In the genomic region with DNA sequence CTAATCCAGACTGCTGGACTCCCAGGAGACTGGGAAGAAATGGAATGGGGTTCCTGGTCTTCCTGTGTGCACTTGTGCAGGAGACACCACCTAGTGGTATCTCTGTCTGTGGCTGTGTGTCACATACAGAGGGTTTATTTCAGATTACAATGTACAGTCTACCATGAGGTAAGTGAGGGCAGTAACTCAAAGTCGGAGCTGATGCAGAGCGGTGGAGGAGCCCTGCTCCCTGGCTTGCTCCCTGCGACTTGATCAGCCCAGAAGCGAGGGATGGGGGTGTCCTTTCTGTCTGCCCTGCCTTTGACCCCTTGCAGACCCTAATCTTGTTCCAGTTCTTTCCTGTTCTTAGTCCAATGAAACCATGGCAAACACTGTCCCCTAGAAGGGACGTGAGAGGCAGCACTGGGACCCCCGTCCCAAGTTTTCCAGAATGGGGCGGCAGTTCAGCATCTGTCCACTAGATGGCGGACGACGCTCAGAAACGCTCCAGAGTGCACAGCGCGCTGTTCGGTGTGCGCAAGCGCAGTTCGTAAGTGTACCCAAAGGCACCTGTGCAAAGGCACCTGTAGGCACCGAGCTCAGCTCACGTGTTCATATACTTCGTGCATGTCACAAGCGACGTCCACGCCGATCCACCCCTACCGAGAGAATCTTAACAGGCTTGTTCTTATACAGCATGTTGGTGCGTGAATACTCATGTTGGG, we compare ENCODE assay signal across 8 mouse cellular contexts. TPM values are rescaled to one million over a fixed set of nuclear protein-coding genes. Genes with fewer than 3 reads are reported as not detected.
DNase-seq lines count a peak whose midpoint lies in the region; ATAC-seq and TF ChIP-seq lines count a peak whose summit lies in the region.

No protein-coding gene starts in this region.

- no peak overlapping the region for H3K27ac ChIP-seq in limb, embryonic 15.5 days
- no peak overlapping the region for H3K27ac ChIP-seq in midbrain, postnatal 0 days (ENCODE audit: low read depth, low read length)

- no peak overlapping the region for H3K4me3 ChIP-seq in limb, embryonic 15.5 days
- 0 out of 2 replicates have a peak overlapping the region, but pooled peaks have one; percentile 10 for H3K4me3 ChIP-seq in midbrain, postnatal 0 days (ENCODE audit: low read depth, low read length)

- ATAC-seq in limb, embryonic 15.5 days (ENCODE audit: insufficient number of reproducible peaks, low FRiP score, low TSS enrichment, low read depth), result no peak
- ATAC-seq in midbrain, postnatal 0 days (ENCODE audit: low FRiP score), result peak; percentile 82

- H3K9ac ChIP-seq in limb, embryonic 15.5 days, result no peak overlapping the region
- no peak overlapping the region for H3K9ac ChIP-seq in midbrain, postnatal 0 days (replicated peaks; ENCODE audit: low read length, poor library complexity, severe bottlenecking)

- peaks cover 6% of the 10 kb centered on the region; the same call in 1 of the 2 replicates for H3K4me1 ChIP-seq in limb, embryonic 15.5 days
- no peaks in the 10 kb centered on the region for H3K4me1 ChIP-seq in midbrain, postnatal 0 days (ENCODE audit: insufficient read depth, low read length)

- H3K9me3 ChIP-seq in limb, embryonic 15.5 days, result no peaks in the 10 kb centered on the region
- no peaks in the 10 kb centered on the region for H3K9me3 ChIP-seq in midbrain, postnatal 0 days (ENCODE audit: low read length)

- peaks cover 43% of the 10 kb centered on the region for H3K27me3 ChIP-seq in limb, embryonic 15.5 days
- peaks cover 6% of the 10 kb centered on the region; the same call in 1 of the 2 replicates for H3K27me3 ChIP-seq in midbrain, postnatal 0 days (ENCODE audit: insufficient read depth, low read length)

- 0 out of 2 replicates have a peak overlapping the region, but pooled peaks have one; percentile 28 for H3K4me2 ChIP-seq in limb, embryonic 15.5 days
- H3K4me2 ChIP-seq in midbrain, postnatal 0 days (ENCODE audit: low read depth, low read length, poor library complexity, severe bottlenecking), result peak overlapping the region; percentile 36

- peak; percentile 71 for DNase-seq in gastrocnemius, adult 18-20 months (ENCODE audit: low spot score)
- DNase-seq in gastrocnemius, postnatal 25 days, result no peak
- peak; percentile 76 for DNase-seq in embryo, embryonic 9.5 days (ENCODE audit: extremely low spot score)
- DNase-seq in heart, adult 8-10 months (ENCODE audit: low spot score), result peak; percentile 67
- peak; percentile 86 for DNase-seq in kidney, adult 9 months
- DNase-seq in midbrain, postnatal 0 days (ENCODE audit: low spot score), result peak; percentile 89
- peak; percentile 79 to 88 for DNase-seq in spleen, postnatal 10 days (ENCODE audit: low spot score in 2 of 2)

- peak; percentile 100 for TF ChIP-seq CTCF in midbrain, postnatal 0 days (IDR thresholded peaks at IDR 0.05)

- H3K36me3 ChIP-seq in limb, embryonic 15.5 days, result no peaks in the 10 kb centered on the region
- H3K36me3 ChIP-seq in midbrain, postnatal 0 days (ENCODE audit: insufficient read depth, low read length), result no peaks in the 10 kb centered on the region

- 8% methylated on average over 26 of the region's 26 CpGs for WGBS in limb, embryonic 15.5 days
- 8% methylated on average over 26 of the region's 26 CpGs for WGBS in midbrain, postnatal 0 days

RNA-seq across cellular contexts. Expression of a gene that starts 12.6 kb away (rescaled TPM):
- total RNA-seq in gastrocnemius, adult 18-20 months (2021), result 10 to 100 TPM; 11.2 to 11.3 TPM
- 10 to 100 TPM; 11.1 to 13.8 TPM for total RNA-seq in gastrocnemius, postnatal 25 days (2021)
- total RNA-seq in heart, adult 8-10 months (2022), result 10 to 100 TPM; 15.8 to 18.0 (median 17.6) TPM
- 94.8 and 110 TPM in 2 replicates for polyA plus RNA-seq in limb, embryonic 15.5 days (2015; fragmentation: Nextera tagmentation; extraction: Ambion mirVana)
- total RNA-seq in midbrain, postnatal 0 days (2014; rRNA removed), result 69.6 and 91.1 TPM in 2 replicates
- 24.8 and 25.1 TPM in 2 replicates for polyA plus RNA-seq in midbrain, postnatal 0 days (2015; fragmentation: Nextera tagmentation; extraction: Ambion mirVana)

RNA-seq across cellular contexts. Expression of a gene that starts 39.4 kb away (rescaled TPM):
- 100 to 1,000 TPM; 831 to 847 TPM for total RNA-seq in gastrocnemius, adult 18-20 months (2021)
- total RNA-seq in gastrocnemius, postnatal 25 days (2021), result 100 to 1,000 TPM; 913 to 952 TPM
- total RNA-seq in heart, adult 8-10 months (2022), result 1,000 to 10,000 TPM; 1,795 to 2,190 (median 1,939) TPM
- polyA plus RNA-seq in limb, embryonic 15.5 days (2015; fragmentation: Nextera tagmentation; extraction: Ambion mirVana), result 562 and 570 TPM in 2 replicates
- total RNA-seq in midbrain, postnatal 0 days (2014; rRNA removed), result 295 and 379 TPM in 2 replicates
- 638 and 795 TPM in 2 replicates for polyA plus RNA-seq in midbrain, postnatal 0 days (2015; fragmentation: Nextera tagmentation; extraction: Ambion mirVana)

RNA-seq across cellular contexts. Expression of a gene that starts 46.7 kb away (rescaled TPM):
- total RNA-seq in gastrocnemius, adult 18-20 months (2021), result 100 to 1,000 TPM; 108 to 127 TPM
- total RNA-seq in gastrocnemius, postnatal 25 days (2021), result 10 to 100 TPM; 78.7 to 93.6 TPM
- total RNA-seq in heart, adult 8-10 months (2022), result 100 to 1,000 TPM in 1 of 4 experiments, 10 to 100 TPM in 3; 92.9 to 107 (median 97.0) TPM
- 218 and 219 TPM in 2 replicates for polyA plus RNA-seq in limb, embryonic 15.5 days (2015; fragmentation: Nextera tagmentation; extraction: Ambion mirVana)
- total RNA-seq in midbrain, postnatal 0 days (2014; rRNA removed), result 30.4 and 47.0 TPM in 2 replicates
- polyA plus RNA-seq in midbrain, postnatal 0 days (2015; fragmentation: Nextera tagmentation; extraction: Ambion mirVana), result 154 and 157 TPM in 2 replicates

RNA-seq across cellular contexts. Expression of a gene that starts 48.6 kb away (rescaled TPM):
- not detected for total RNA-seq in gastrocnemius, adult 18-20 months (2021)
- total RNA-seq in gastrocnemius, postnatal 25 days (2021), result not detected
- under 1 TPM in 1 of 4 experiments, not detected in 3; 0.09 TPM for total RNA-seq in heart, adult 8-10 months (2022)
- not detected in 2 replicates for polyA plus RNA-seq in limb, embryonic 15.5 days (2015; fragmentation: Nextera tagmentation; extraction: Ambion mirVana)
- total RNA-seq in midbrain, postnatal 0 days (2014; rRNA removed), result 2.8 and 3.1 TPM in 2 replicates
- 0.69 and 0.89 TPM in 2 replicates for polyA plus RNA-seq in midbrain, postnatal 0 days (2015; fragmentation: Nextera tagmentation; extraction: Ambion mirVana)

RNA-seq across cellular contexts. Expression of a gene that starts 58.6 kb away (rescaled TPM):
- total RNA-seq in gastrocnemius, adult 18-20 months (2021), result 1 to 10 TPM; 4.0 to 4.6 TPM
- total RNA-seq in gastrocnemius, postnatal 25 days (2021), result 1 to 10 TPM; 3.9 to 4.3 TPM
- total RNA-seq in heart, adult 8-10 months (2022), result 1 to 10 TPM; 5.9 to 9.8 (median 8.3) TPM
- polyA plus RNA-seq in limb, embryonic 15.5 days (2015; fragmentation: Nextera tagmentation; extraction: Ambion mirVana), result 6.1 and 6.8 TPM in 2 replicates
- 118 and 147 TPM in 2 replicates for total RNA-seq in midbrain, postnatal 0 days (2014; rRNA removed)
- 12.5 and 13.9 TPM in 2 replicates for polyA plus RNA-seq in midbrain, postnatal 0 days (2015; fragmentation: Nextera tagmentation; extraction: Ambion mirVana)
